Mouse (Mus musculus) hindlimb bud, embryonic 11.5 days (tissue): Measurements from ENCODE around the gene Vmn2r47.
"Not testable (repeated sequence)": the region's sequence is repeated elsewhere in the genome, so short reads cannot be mapped to it uniquely, and the experiment has no call there.

Experiments used
- DNase-seq: peaks from one replicate; pipeline ENCODE4 v3.0.0-alpha.2; 2012; ENCODE audit warnings: low read depth, low spot score; ENCODE audit errors: extremely low spot score

Vmn2r47 gene

GRCm38 (mm10) chr7:9841225-9841624, at the start of gene Vmn2r47:
Vmn2r47 (minus strand) TSS chr7:9841325.
- DNase-seq = not testable (repeated sequence)

GRCm38 (mm10) chr7:9770471-9770870, 70.7 kb downstream of the Vmn2r47 start, which contains the start of gene Vmn2r46:
Vmn2r46 (minus strand) TSS chr7:9770571.
- not testable (repeated sequence) for DNase-seq
